Mouse (Mus musculus) hindbrain, embryonic 11.5 days (tissue): ENCODE data around the gene Ppm1h. TPM values are rescaled to one million over a fixed set of nuclear protein-coding genes. Genes with fewer than 3 reads are reported as not detected.

Experiments used
- ATAC-seq: fragments of 200-750 bp; cut with Nextera tagmentation; 2 replicates; pipeline ENCODE4 v1.8.0; 2017; ENCODE audit warnings: mild to moderate bottlenecking, moderate TSS enrichment, moderate library complexity; ENCODE audit not compliant: low FRiP score
- DNase-seq: peaks from one replicate; pipeline ENCODE4 v3.0.0-alpha.2; 2015; ENCODE audit warnings: low spot score
- H3K27ac ChIP-seq: fragments of 300-500 bp; sonication (generic); 2 replicates; pipeline ENCODE4 v1.5.1; 2014; ENCODE audit warnings: mild to moderate bottlenecking, low read depth, low read length
- H3K27me3 ChIP-seq: fragments of 300-500 bp; sonication (generic); 2 replicates; pipeline ENCODE4 v1.6.1; 2014; ENCODE audit warnings: mild to moderate bottlenecking, low read length, moderate library complexity, mixed read lengths; ENCODE audit not compliant: control insufficient read depth, insufficient read depth
- H3K36me3 ChIP-seq: fragments of 300-500 bp; sonication (generic); 2 replicates; pipeline ENCODE4 v1.6.1; 2014; ENCODE audit warnings: mild to moderate bottlenecking, low read length, moderate library complexity, mixed read lengths; ENCODE audit not compliant: control insufficient read depth, insufficient read depth
- H3K4me1 ChIP-seq: fragments of 300-500 bp; sonication (generic); replicated peaks from 2 replicates; pipeline ENCODE4 v1.6.1; 2014; ENCODE audit warnings: low read length, mixed read lengths; ENCODE audit not compliant: control insufficient read depth, insufficient read depth
- H3K4me2 ChIP-seq: fragments of 300-500 bp; sonication (generic); replicated peaks from 2 replicates; pipeline ENCODE4 v1.6.1; 2014; ENCODE audit warnings: mild to moderate bottlenecking, low read depth, low read length
- H3K4me3 ChIP-seq: fragments of 300-500 bp; sonication (generic); 2 replicates; pipeline ENCODE4 v1.5.1; 2014; ENCODE audit warnings: low read depth, low read length
- H3K9ac ChIP-seq: fragments of 300-500 bp; sonication (generic); 2 replicates; pipeline ENCODE4 v1.6.1; 2014; ENCODE audit warnings: low read depth, low read length
- H3K9me3 ChIP-seq: fragments of 300-500 bp; sonication (generic); 2 replicates; pipeline ENCODE4 v1.6.1; 2016; ENCODE audit warnings: low read length; ENCODE audit not compliant: control insufficient read depth
- WGBS: fragments of 180-500 bp; shearing (Covaris S2); extraction: QIAGEN DNeasy Blood & Tissue Kit; methylation state at CpG from one replicate; pipeline ENCODE4 v1.1.7; 2014; 5-methylcytosine and 5-hydroxymethylcytosine counted together
- polyA plus RNA-seq: library from polyadenylated mRNA; unstranded; fragments of >200 nt; fragmentation: Nextera tagmentation; extraction: Ambion mirVana; gene quantifications from 2 replicates; pipeline ENCODE4 v1.2.1, GENCODE M21; 2014

The Ppm1h gene
- polyA plus RNA-seq, 1 experiment from 2014 or later = 9.7 TPM

- ATAC-seq (no peak), DNase-seq (no peak)
- Histone ChIP-seq H3K9me3 (no peaks in the 10 kb centered on the region), H3K27me3 (no peaks in the 10 kb centered on the region; the same call in 1 of the 2 replicates), H3K9ac (no peak overlapping the region), H3K4me1 (0 out of 2 replicates have a peak, but pooled peaks cover 2% of the 10 kb centered on the region), H3K4me2 (no peak overlapping the region), H3K36me3 (no peaks in the 10 kb centered on the region), H3K4me3 (no peak overlapping the region), H3K27ac (no peak overlapping the region)
- WGBS = 85% methylated on average over 3 of the region's 3 CpGs
Measured at GRCm38 (mm10) chr10:122777939-122778655, 99.5 kb downstream of the Ppm1h start.

- WGBS = 5% methylated on average over 12 of the region's 12 CpGs
- Histone ChIP-seq H3K27ac (no peak overlapping the region), H3K27me3 (no peaks in the 10 kb centered on the region; the same call in 1 of the 2 replicates), H3K4me1 (0 out of 2 replicates have a peak, but pooled peaks cover 2% of the 10 kb centered on the region), H3K9me3 (no peaks in the 10 kb centered on the region), H3K36me3 (no peaks in the 10 kb centered on the region), H3K4me3 (no peak overlapping the region), H3K4me2 (no peak overlapping the region), H3K9ac (no peak overlapping the region)
- DNase-seq (peak; percentile 25), ATAC-seq (peak; percentile 46; the same call in 1 of the 2 replicates)
Measured at GRCm38 (mm10) chr10:122779351-122779750, 100.8 kb downstream of the Ppm1h start.

- Histone ChIP-seq H3K4me1 (0 out of 2 replicates have a peak, but pooled peaks cover 2% of the 10 kb centered on the region), H3K27ac (no peak overlapping the region), H3K27me3 (no peaks in the 10 kb centered on the region; the same call in 1 of the 2 replicates), H3K9me3 (no peaks in the 10 kb centered on the region), H3K4me3 (no peak overlapping the region), H3K36me3 (no peaks in the 10 kb centered on the region), H3K4me2 (no peak overlapping the region), H3K9ac (no peak overlapping the region)
- ATAC-seq (peak; percentile 48; the same call in 1 of the 2 replicates), DNase-seq (no peak)
- WGBS = 36% methylated on average over 3 of the region's 4 CpGs
Measured at GRCm38 (mm10) chr10:122782755-122783154, 104.2 kb downstream of the Ppm1h start.

GRCm38 (mm10) chr10:122789648-122790170 lies 111.1 kb downstream of the Ppm1h start:
- no peak overlapping the region for H3K4me2 ChIP-seq
- DNase-seq (no peak), ATAC-seq (no peak)
- H3K27me3 ChIP-seq = no peaks in the 10 kb centered on the region
- no peaks in the 10 kb centered on the region for H3K9me3 ChIP-seq
- 47% methylated on average over 12 of the region's 12 CpGs for WGBS
- peak overlapping the region; percentile 44; the same call in 1 of the 2 replicates for H3K27ac ChIP-seq
- H3K9ac ChIP-seq = no peak overlapping the region
- no peak overlapping the region for H3K4me3 ChIP-seq
- no peaks in the 10 kb centered on the region for H3K36me3 ChIP-seq
- H3K4me1 ChIP-seq = peaks cover 2% of the 10 kb centered on the region; the same call in 1 of the 2 replicates

GRCm38 (mm10) chr10:122792021-122792966 lies 113.7 kb downstream of the Ppm1h start:
- H3K9me3 ChIP-seq = no peaks in the 10 kb centered on the region
- peak overlapping the region; percentile 12 for H3K4me3 ChIP-seq
- H3K4me2 ChIP-seq = peak overlapping the region; percentile 43
- ATAC-seq = peak; percentile 72
- 2% methylated on average over 21 of the region's 21 CpGs for WGBS
- peak overlapping the region; percentile 41; the same call in 1 of the 2 replicates for H3K9ac ChIP-seq
- H3K4me1 ChIP-seq = peaks cover 2% of the 10 kb centered on the region; the same call in 1 of the 2 replicates
- H3K27ac ChIP-seq = peak overlapping the region; percentile 51; the same call in 1 of the 2 replicates
- peak; percentile 63 for DNase-seq
- H3K36me3 ChIP-seq = no peaks in the 10 kb centered on the region
- H3K27me3 ChIP-seq = no peaks in the 10 kb centered on the region

- H3K4me2 ChIP-seq = no peak overlapping the region
- H3K27me3 ChIP-seq = no peaks in the 10 kb centered on the region
- H3K9me3 ChIP-seq = no peaks in the 10 kb centered on the region
- H3K27ac ChIP-seq = no peak overlapping the region; the same call in 1 of the 2 replicates
- no peak for ATAC-seq
- H3K36me3 ChIP-seq = no peaks in the 10 kb centered on the region
- H3K4me1 ChIP-seq = peaks cover 2% of the 10 kb centered on the region; the same call in 1 of the 2 replicates
- DNase-seq = no peak
- H3K9ac ChIP-seq = no peak overlapping the region
- H3K4me3 ChIP-seq = no peak overlapping the region
- WGBS = 22% methylated on average over 11 of the region's 11 CpGs
Measured at GRCm38 (mm10) chr10:122793193-122793592, 114.6 kb downstream of the Ppm1h start.

GRCm38 (mm10) chr10:122794187-122794850 lies 115.8 kb downstream of the Ppm1h start:
- Histone ChIP-seq H3K9ac (no peak overlapping the region), H3K27ac (no peak overlapping the region), H3K9me3 (no peaks in the 10 kb centered on the region), H3K4me3 (no peak overlapping the region), H3K27me3 (no peaks in the 10 kb centered on the region), H3K4me1 (peaks cover 2% of the 10 kb centered on the region; the same call in 1 of the 2 replicates), H3K36me3 (no peaks in the 10 kb centered on the region), H3K4me2 (no peak overlapping the region)
- ATAC-seq (peak; percentile 51; the same call in 1 of the 2 replicates), DNase-seq (peak; percentile 91)
- 34% methylated on average over 20 of the region's 20 CpGs for WGBS

- Histone ChIP-seq H3K4me3 (no peak overlapping the region), H3K4me1 (peaks cover 2% of the 10 kb centered on the region; the same call in 1 of the 2 replicates), H3K9me3 (no peaks in the 10 kb centered on the region), H3K4me2 (no peak overlapping the region), H3K27me3 (no peaks in the 10 kb centered on the region), H3K9ac (no peak overlapping the region), H3K27ac (no peak overlapping the region), H3K36me3 (no peaks in the 10 kb centered on the region)
- no peak for DNase-seq
- 85% methylated on average over 6 of the region's 6 CpGs for WGBS
- ATAC-seq = no peak
Measured at GRCm38 (mm10) chr10:122797955-122798354, 119.4 kb downstream of the Ppm1h start.
